Mouse (Mus musculus) neural tube, embryonic 11.5 days (tissue): ENCODE measurements around the gene Nbas. TPM values are rescaled to one million over a fixed set of nuclear protein-coding genes. Genes with fewer than 3 reads are reported as not detected.
A peak's percentile ranks its signal among the peaks of the same experiment; 100 is the strongest.

Experiments used
- ATAC-seq: fragments of 200-750 bp; cut with Nextera tagmentation; 2 replicates; pipeline ENCODE4 v1.8.0; 2017; ENCODE audit warnings: moderate number of reproducible peaks, mild to moderate bottlenecking, moderate TSS enrichment, moderate library complexity; ENCODE audit not compliant: insufficient read depth, low FRiP score, low TSS enrichment
- DNase-seq: peaks from one replicate; pipeline ENCODE4 v3.0.0-alpha.2; 2015; ENCODE audit warnings: low spot score
- H3K27ac ChIP-seq: fragments of 300-500 bp; sonication (generic); 2 replicates; pipeline ENCODE4 v1.5.1; 2014; ENCODE audit warnings: low read depth, mild to moderate bottlenecking, low read length
- H3K27me3 ChIP-seq: fragments of 300-500 bp; sonication (generic); 2 replicates; pipeline ENCODE4 v1.6.1; 2014; ENCODE audit warnings: mild to moderate bottlenecking, low read length, mixed read lengths; ENCODE audit not compliant: control insufficient read depth, insufficient read depth
- H3K36me3 ChIP-seq: fragments of 300-500 bp; sonication (generic); 2 replicates; pipeline ENCODE4 v1.6.1; 2014; ENCODE audit warnings: mild to moderate bottlenecking, low read length, moderate library complexity, mixed read lengths; ENCODE audit not compliant: control insufficient read depth, insufficient read depth
- H3K4me1 ChIP-seq: fragments of 300-500 bp; sonication (generic); 2 replicates; pipeline ENCODE4 v1.6.1; 2014; ENCODE audit warnings: low read length, mixed read lengths; ENCODE audit not compliant: control insufficient read depth, insufficient read depth
- H3K4me2 ChIP-seq: fragments of 300-500 bp; sonication (generic); 2 replicates; pipeline ENCODE4 v1.6.1; 2014; ENCODE audit warnings: low read depth, mild to moderate bottlenecking, moderate library complexity
- H3K4me3 ChIP-seq: fragments of 300-500 bp; sonication (generic); 2 replicates; pipeline ENCODE4 v1.5.1; 2014; ENCODE audit warnings: low read depth, low read length
- H3K9ac ChIP-seq: fragments of 300-500 bp; sonication (generic); 2 replicates; pipeline ENCODE4 v1.6.1; 2014; ENCODE audit warnings: mild to moderate bottlenecking, low read length
- H3K9me3 ChIP-seq: fragments of 300-500 bp; sonication (generic); 2 replicates; pipeline ENCODE4 v1.6.1; 2016; ENCODE audit warnings: low read length; ENCODE audit not compliant: control insufficient read depth
- WGBS: fragments of 180-500 bp; shearing (Covaris S2); extraction: QIAGEN DNeasy Blood & Tissue Kit; methylation state at CpG from one replicate; pipeline ENCODE4 v1.1.7; 2014; 5-methylcytosine and 5-hydroxymethylcytosine counted together
- polyA plus RNA-seq: library from polyadenylated mRNA; unstranded; fragments of >200 nt; fragmentation: Nextera tagmentation; extraction: Ambion mirVana; gene quantifications from 2 replicates; pipeline ENCODE4 v1.2.1, GENCODE M21; 2014

The Nbas gene
- 19.2 and 20.3 TPM in 2 replicates for polyA plus RNA-seq

DNA sequence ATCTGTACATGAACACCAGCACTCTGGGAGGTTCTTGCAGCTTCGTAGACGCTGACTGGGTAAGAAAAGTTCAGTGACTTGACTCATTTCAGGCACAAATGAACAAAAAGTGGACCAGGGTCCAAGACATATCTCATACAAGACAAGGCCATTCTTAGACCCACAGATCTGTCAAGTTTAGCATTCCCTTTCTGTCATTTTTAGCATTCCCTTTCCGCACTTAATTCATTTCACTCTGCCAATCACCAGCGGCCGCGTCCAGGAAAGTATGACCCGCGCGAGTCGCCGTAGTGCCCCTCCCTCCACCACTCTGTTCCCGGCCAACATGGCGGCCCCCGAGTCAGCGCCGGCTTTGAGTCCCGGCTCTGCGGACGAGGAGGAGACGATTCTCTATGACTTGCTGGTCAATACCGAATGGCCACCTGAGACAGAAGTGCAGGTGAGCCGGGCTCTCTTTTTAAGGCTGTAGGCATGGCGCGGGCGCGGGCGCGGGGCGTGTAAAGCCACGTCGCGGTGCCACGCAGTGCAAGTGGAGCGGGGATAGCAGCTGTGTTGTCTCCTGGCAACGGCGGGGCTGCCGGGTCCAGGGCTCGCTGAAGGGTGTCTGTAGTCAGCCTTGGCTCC is at the start of gene Nbas:
TSS of gene Nbas (plus strand) at position 308 of the 624 bp plus-strand sequence.
- Histone ChIP-seq H3K4me2 (peak within 1 kb of the TSS; percentile 56), H3K27ac (no peak within 1 kb of the TSS), H3K4me1 (no peaks in the 10 kb centered on the region), H3K27me3 (no peaks in the 10 kb centered on the region), H3K9me3 (no peaks in the 10 kb centered on the region), H3K4me3 (peak within 1 kb of the TSS; percentile 88), H3K36me3 (no peaks in the 10 kb centered on the region), H3K9ac (peak within 1 kb of the TSS; percentile 74)
- ATAC-seq = peak; percentile 93
- DNase-seq = peak; percentile 84
- 4% methylated on average over 38 of the region's 38 CpGs for WGBS

DNA sequence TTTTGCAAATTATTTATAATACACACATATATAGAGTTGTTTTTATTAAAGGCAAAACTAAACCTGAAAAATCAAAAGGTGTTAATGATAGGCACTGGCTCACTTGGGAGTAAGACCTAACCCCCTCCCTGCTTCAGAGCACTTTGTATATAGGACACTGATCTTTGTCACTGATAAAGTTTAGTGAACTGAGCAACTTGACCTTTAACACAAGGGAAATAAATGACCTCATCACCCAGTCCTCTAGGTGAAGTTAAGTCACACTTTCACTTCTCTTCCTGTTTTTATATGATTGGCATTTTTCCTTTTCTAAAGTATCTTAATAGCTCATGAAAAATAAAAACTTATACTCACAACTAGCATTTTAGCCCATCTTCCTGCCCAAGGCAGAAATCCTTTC is 26.5 kb upstream of the Nbas start:
- DNase-seq = no peak
- no peak for ATAC-seq
- H3K9ac ChIP-seq = no peak overlapping the region
- no peak overlapping the region for H3K4me3 ChIP-seq
- no peaks in the 10 kb centered on the region for H3K27me3 ChIP-seq
- H3K4me1 ChIP-seq = no peaks in the 10 kb centered on the region
- peaks cover 11% of the 10 kb centered on the region; the same call in 1 of the 2 replicates for H3K36me3 ChIP-seq
- H3K4me2 ChIP-seq = no peak overlapping the region
- H3K9me3 ChIP-seq = no peaks in the 10 kb centered on the region
- no peak overlapping the region for H3K27ac ChIP-seq

DNA sequence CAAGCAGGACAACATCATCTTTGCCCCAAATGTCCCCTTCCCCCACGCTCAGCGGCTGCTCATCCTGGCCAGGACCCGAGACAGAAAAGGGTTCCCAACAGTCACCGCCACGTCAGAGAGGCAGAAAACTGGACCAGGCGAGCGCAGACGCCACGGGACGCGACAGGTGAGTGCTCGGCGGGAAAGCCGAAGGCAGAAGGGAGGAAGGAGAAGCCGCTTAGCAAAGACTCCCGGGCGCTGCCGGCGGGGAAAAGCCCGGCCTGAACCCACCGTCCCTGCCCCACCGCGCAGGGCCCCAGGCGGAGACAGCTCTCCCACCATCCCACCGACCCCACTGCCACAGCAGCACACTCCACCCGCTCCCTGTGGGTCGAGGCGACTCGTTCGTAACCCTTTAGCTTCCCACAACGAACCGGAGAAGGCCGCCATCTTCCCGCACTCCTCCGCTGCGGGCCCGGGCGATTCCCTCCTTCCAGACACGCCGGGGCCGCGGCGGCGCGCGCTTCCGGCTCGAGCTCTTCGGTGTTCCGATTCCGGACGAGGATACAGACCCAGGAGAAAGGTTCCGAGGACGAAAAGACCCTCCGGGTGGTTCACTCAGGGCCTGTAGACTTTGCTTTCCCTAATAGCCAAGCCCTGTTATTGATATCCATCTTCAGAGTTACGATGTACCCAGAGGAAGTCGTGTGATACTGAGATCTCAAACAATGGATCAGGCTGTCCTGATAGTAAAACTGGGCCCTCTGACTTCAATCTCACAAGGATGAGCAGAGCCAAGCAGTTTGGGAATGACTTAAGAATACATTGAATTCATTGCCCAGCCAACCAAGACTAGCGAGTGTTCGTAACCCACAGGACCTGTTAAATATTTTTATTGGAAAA is 20.0 kb upstream of the Nbas start, which contains the start of gene Ddx1:
TSS of gene Ddx1 (minus strand) at position 523 of the 882 bp plus-strand sequence.
- 3% methylated on average over 59 of the region's 59 CpGs for WGBS
- peak; percentile 94 for ATAC-seq
- DNase-seq = peak; percentile 88
- H3K27me3 ChIP-seq = no peaks in the 10 kb centered on the region
- peak within 1 kb of the TSS; percentile 17 for H3K27ac ChIP-seq
- H3K4me3 ChIP-seq = peak within 1 kb of the TSS; percentile 89
- peak within 1 kb of the TSS; percentile 98 for H3K9ac ChIP-seq
- H3K4me2 ChIP-seq = peak within 1 kb of the TSS; percentile 48
- no peaks in the 10 kb centered on the region for H3K4me1 ChIP-seq
- H3K36me3 ChIP-seq = no peaks in the 10 kb centered on the region
- no peaks in the 10 kb centered on the region for H3K9me3 ChIP-seq

DNA sequence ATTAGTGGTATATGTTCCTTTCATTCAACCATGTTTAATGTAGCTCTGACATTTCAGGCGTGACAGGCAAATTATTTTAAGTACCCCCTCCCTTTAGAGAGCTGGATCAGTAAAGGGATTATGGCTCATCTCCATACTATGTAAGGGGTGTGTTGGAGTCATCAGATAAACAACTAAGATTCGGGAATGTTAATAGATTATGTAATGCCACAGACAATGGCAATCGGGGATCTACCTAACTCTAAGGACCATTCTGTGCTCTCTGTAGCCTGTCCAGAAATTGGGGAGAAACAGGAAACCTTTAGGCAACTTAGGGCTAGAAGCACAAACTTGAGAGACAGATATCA is 19.4 kb upstream of the Nbas start:
- H3K27ac ChIP-seq = no peak overlapping the region
- H3K9me3 ChIP-seq = no peaks in the 10 kb centered on the region
- no peak for DNase-seq
- ATAC-seq = 0 out of 2 replicates have a peak, but pooled peaks have one; percentile 21
- H3K36me3 ChIP-seq = no peaks in the 10 kb centered on the region
- no peaks in the 10 kb centered on the region for H3K4me1 ChIP-seq
- WGBS = 94% methylated on average over 3 of the region's 3 CpGs
- no peak overlapping the region; the same call in 1 of the 2 replicates for H3K9ac ChIP-seq
- peak overlapping the region; percentile 89 for H3K4me3 ChIP-seq
- no peaks in the 10 kb centered on the region for H3K27me3 ChIP-seq
- peak overlapping the region; percentile 48 for H3K4me2 ChIP-seq

DNA sequence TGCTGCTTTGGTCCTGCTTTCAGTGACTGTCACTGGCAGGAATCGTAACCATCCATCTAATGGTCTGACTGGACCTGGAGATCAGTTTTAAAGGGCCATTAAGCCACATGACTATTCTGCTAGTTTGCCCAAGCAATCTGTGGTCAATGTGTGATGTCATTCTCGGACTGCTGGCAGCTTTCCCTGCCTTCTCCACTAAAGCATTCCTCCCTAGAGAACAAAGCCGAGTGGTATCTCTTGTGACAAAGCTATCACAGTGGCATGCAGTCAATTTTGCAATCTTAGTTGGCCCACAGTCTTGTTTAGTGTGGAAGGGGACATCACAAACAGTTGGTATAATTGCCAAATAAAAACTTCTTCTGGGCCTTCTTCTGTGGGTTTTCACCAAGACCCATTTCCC is 13.9 kb upstream of the Nbas start:
- DNase-seq = no peak
- Histone ChIP-seq H3K4me1 (no peaks in the 10 kb centered on the region), H3K27me3 (no peaks in the 10 kb centered on the region), H3K9ac (no peak overlapping the region), H3K4me3 (no peak overlapping the region), H3K27ac (no peak overlapping the region), H3K36me3 (no peaks in the 10 kb centered on the region), H3K9me3 (no peaks in the 10 kb centered on the region), H3K4me2 (no peak overlapping the region)
- 35% methylated on average over 3 of the region's 3 CpGs for WGBS
- ATAC-seq = no peak

DNA sequence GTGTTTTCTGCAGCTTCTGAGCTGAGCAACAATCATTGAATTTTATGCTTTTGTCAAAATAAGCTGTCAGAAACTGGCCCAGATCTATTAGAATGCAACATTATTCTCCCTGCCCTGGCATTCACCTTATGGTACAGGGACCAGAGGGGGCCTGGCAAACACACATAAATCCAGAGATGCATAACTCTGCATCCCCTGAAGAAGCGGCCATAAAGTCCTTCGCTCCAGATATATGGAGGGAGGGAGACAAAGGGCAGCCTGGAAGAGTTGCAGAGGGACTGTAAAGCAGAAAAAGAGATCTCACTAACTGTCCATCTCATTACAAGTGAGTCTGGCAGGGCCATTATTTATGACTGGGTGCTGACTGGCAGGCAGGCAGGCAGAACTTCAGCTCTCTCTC is 13.2 kb upstream of the Nbas start:
- DNase-seq = no peak
- WGBS = 32% methylated on average over 2 of the region's 2 CpGs
- peak; percentile 41; the same call in 1 of the 2 replicates for ATAC-seq
- no peaks in the 10 kb centered on the region for H3K36me3 ChIP-seq
- H3K9me3 ChIP-seq = no peaks in the 10 kb centered on the region
- no peak overlapping the region for H3K9ac ChIP-seq
- H3K4me3 ChIP-seq = no peak overlapping the region
- no peak overlapping the region for H3K27ac ChIP-seq
- no peaks in the 10 kb centered on the region for H3K27me3 ChIP-seq
- no peaks in the 10 kb centered on the region for H3K4me1 ChIP-seq
- H3K4me2 ChIP-seq = no peak overlapping the region

DNA sequence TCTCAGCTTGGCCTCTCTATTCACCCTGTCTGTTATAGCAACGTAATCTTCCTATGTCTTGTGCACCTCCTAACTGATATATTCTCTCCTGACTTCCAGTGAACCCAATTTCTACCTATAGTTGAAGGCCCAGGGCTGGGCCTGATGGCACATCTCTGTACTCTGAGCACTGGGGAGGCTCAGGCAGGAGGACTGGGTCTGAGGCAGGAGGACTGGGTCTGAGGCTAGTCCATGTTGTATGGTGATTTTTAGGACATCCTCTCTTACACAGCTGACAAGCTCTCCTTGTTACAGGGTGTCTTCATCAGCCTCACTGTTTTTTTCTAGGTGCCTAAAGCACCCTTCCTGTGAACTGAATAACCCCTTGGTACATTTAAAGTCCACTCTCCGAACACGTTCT is 521 bp upstream of the Nbas start:
- no peaks in the 10 kb centered on the region for H3K27me3 ChIP-seq
- H3K9me3 ChIP-seq = no peaks in the 10 kb centered on the region
- H3K27ac ChIP-seq = no peak overlapping the region
- peak overlapping the region; percentile 5; the same call in 1 of the 2 replicates for H3K4me2 ChIP-seq
- H3K36me3 ChIP-seq = no peaks in the 10 kb centered on the region
- no peaks in the 10 kb centered on the region for H3K4me1 ChIP-seq
- DNase-seq (no peak), ATAC-seq (peak; percentile 18; the same call in 1 of the 2 replicates)
- peak overlapping the region; percentile 88; the same call in 1 of the 2 replicates for H3K4me3 ChIP-seq
- 49% methylated on average over 3 of the region's 3 CpGs for WGBS
- H3K9ac ChIP-seq = no peak overlapping the region

DNA sequence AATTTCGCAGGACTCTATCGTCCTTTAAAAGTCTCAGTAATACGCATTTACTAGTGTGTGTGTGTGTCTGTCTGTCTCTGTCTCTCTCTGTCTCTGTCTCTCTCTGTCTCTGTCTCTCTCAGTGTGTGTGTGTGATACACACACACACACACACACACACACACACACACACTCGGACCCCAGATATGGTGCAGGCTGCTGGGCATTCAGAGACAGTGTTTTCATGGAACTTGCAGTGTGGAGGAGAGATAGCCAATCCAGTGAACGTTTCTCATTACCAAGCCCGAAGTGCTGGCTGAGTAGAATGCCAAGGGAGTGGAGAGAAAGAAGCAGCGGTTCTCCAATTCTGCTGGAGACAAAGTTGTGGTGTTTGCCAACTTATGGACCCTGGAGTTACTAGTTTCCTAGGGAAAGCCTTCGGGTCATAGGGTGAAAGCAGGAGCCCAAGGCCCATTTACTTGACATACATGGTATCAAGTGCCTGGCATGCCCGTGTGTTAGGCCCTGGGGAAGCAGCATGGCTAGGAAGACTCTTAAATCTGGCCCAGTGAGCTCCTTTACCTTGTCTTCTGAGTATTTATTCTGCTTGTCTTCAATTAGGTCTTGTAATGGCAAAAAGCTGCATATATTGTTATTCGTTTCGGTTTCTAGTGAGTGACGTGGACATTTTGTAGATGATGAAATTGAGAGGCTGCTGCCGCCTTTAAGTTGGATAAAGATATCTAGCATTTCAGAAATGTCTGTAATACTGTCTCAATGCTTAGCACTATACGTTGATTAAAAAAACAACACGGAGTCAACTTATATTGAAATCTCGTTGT is 847 bp downstream of the Nbas start:
- Histone ChIP-seq H3K27me3 (no peaks in the 10 kb centered on the region), H3K27ac (no peak overlapping the region), H3K4me1 (no peaks in the 10 kb centered on the region), H3K4me3 (peak overlapping the region; percentile 88), H3K36me3 (no peaks in the 10 kb centered on the region), H3K9me3 (no peaks in the 10 kb centered on the region), H3K4me2 (peak overlapping the region; percentile 56), H3K9ac (peak overlapping the region; percentile 74)
- 52% methylated on average over 16 of the region's 16 CpGs for WGBS
- no peak for DNase-seq
- ATAC-seq = 0 out of 2 replicates have a peak, but pooled peaks have one; percentile 22
